Mouse (Mus musculus) heart, embryonic 11.5 days (tissue): ENCODE data around the gene Xlr5a. TPM values are rescaled to one million over a fixed set of nuclear protein-coding genes. Genes with fewer than 3 reads are reported as not detected.
A peak's percentile ranks its signal among the peaks of the same experiment; 100 is the strongest.
"Not testable (repeated sequence)": the region's sequence is repeated elsewhere in the genome, so short reads cannot be mapped to it uniquely, and the experiment has no call there.

Source experiments
- ATAC-seq: fragments of 200-750 bp; cut with Nextera tagmentation; replicated peaks from 2 replicates; pipeline ENCODE4 v1.8.0; 2017; ENCODE audit warnings: moderate library complexity; ENCODE audit not compliant: insufficient number of reproducible peaks, low FRiP score, low TSS enrichment
- H3K27ac ChIP-seq: fragments of 300-500 bp; sonication (generic); 2 replicates; pipeline ENCODE4 v1.5.1; 2014; ENCODE audit warnings: mild to moderate bottlenecking, low read depth, low read length
- H3K27me3 ChIP-seq: fragments of 300-500 bp; sonication (generic); 2 replicates; pipeline ENCODE4 v1.6.1; 2014; ENCODE audit warnings: mild to moderate bottlenecking, low read length, mixed read lengths; ENCODE audit not compliant: control insufficient read depth, insufficient read depth
- H3K36me3 ChIP-seq: fragments of 300-500 bp; sonication (generic); 2 replicates; pipeline ENCODE4 v1.6.1; 2014; ENCODE audit warnings: mild to moderate bottlenecking, low read length, moderate library complexity, mixed read lengths; ENCODE audit not compliant: control insufficient read depth, insufficient read depth
- H3K4me1 ChIP-seq: fragments of 300-500 bp; sonication (generic); 2 replicates; pipeline ENCODE4 v1.6.1; 2014; ENCODE audit warnings: low read length; ENCODE audit not compliant: control insufficient read depth, insufficient read depth
- H3K4me2 ChIP-seq: fragments of 300-500 bp; sonication (generic); 2 replicates; pipeline ENCODE4 v1.6.1; 2014; ENCODE audit warnings: mild to moderate bottlenecking, moderate library complexity
- H3K4me3 ChIP-seq: fragments of 300-500 bp; sonication (generic); 2 replicates; pipeline ENCODE4 v1.5.1; 2014; ENCODE audit warnings: low read depth, low read length
- H3K9ac ChIP-seq: fragments of 300-500 bp; sonication (generic); 2 replicates; pipeline ENCODE4 v1.6.1; 2014; ENCODE audit warnings: mild to moderate bottlenecking, low read depth, low read length, moderate library complexity
- H3K9me3 ChIP-seq: fragments of 300-500 bp; sonication (generic); replicated peaks from 2 replicates; pipeline ENCODE4 v1.6.1; 2016; ENCODE audit warnings: low read length; ENCODE audit not compliant: control insufficient read depth
- WGBS: fragments of 180-500 bp; shearing (Covaris S2); extraction: QIAGEN DNeasy Blood & Tissue Kit; methylation state at CpG from one replicate; pipeline ENCODE4 v1.1.7; 2014; ENCODE audit not compliant: insufficient replicate concordance; 5-methylcytosine and 5-hydroxymethylcytosine counted together
- polyA plus RNA-seq: library from polyadenylated mRNA; unstranded; fragments of >200 nt; fragmentation: Nextera tagmentation; extraction: Ambion mirVana; gene quantifications from 2 replicates; pipeline ENCODE4 v1.2.1, GENCODE M21; 2014

Gene Xlr5a
- polyA plus RNA-seq, 1 experiment from 2014 or later = not detected

DNA sequence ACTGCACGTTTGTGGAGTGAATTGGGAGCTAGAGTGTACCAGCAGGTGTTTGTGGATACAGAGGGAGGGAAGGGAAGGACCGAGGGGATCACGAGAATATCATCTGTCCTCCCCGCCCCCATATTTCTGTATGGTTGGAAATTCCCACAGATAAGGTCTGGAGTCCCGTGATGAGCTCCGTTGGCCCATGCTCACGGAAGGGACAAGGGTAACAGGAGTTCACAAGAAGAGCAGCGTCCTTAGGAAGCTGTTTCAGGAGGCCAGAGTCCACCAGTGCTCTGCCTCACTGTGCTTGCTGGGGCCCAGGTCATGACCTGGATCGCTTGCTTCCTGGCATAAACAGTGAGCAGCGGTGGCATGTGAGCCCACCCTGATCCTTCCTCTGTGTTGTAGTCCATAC lies 3.0 kb upstream of the Xlr5a start:
- H3K27me3 ChIP-seq = not testable (repeated sequence)

DNA sequence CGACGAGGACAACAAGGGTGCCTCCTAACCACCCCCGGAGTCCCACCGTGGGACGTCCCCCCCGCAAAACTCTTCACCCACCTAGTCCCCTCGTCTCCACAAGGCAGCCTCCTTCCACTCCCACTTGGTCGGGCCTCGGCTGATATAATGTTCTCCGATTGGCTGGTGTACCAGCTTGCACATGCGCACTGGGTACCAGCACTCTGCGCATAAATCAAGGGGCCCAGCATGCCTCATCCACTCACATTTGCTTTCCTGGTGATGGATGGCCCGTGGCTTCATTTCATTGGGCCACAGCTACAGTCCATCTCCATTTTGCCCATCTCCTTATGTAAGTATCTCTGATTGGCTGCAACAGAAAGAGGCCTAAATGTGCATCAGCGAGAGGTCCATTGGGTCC lies 27.5 kb downstream of the Xlr5a start, which contains the start of gene Xlr3c:
TSS of gene Xlr3c (minus strand) at position 121 of the 400 bp plus-strand sequence.
- H3K9ac ChIP-seq, H3K4me3 ChIP-seq, H3K4me2 ChIP-seq, H3K36me3 ChIP-seq, H3K9me3 ChIP-seq, H3K27ac ChIP-seq, ATAC-seq, H3K4me1 ChIP-seq, H3K27me3 ChIP-seq: not testable (repeated sequence)
- 83% methylated on average over 14 of the region's 14 CpGs for WGBS

More for the DNA sequence above, 3.0 kb upstream of the Xlr5a start:
- ATAC-seq, H3K36me3 ChIP-seq, H3K9me3 ChIP-seq, H3K9ac ChIP-seq, H3K4me3 ChIP-seq, H3K27ac ChIP-seq, H3K4me2 ChIP-seq, H3K4me1 ChIP-seq: not testable (repeated sequence)
- 66% methylated on average over 7 of the region's 10 CpGs for WGBS

DNA sequence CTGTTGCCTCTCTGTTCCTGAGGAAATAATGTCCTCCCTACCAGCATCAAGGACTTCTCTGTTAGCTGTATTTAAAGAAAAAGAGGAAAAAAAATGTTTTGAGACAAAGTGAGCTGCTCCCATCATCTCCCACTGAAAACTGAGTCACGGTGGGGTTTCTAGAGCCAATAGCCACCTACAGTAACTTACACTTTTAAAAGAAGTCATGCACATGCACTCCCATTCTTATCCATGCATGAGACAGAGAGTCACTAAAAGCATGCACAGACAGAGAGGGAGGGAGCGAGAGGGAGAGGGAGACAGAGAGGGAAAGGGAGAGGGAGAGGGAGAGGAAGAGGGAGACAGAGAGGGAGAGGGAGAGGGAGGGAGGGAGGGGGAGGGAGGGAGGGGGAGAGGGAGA lies 30.3 kb downstream of the Xlr5a start:
- not testable (repeated sequence) for H3K4me1 ChIP-seq, H3K9ac ChIP-seq, H3K4me2 ChIP-seq, ATAC-seq, H3K9me3 ChIP-seq, H3K27me3 ChIP-seq, H3K4me3 ChIP-seq, H3K27ac ChIP-seq, H3K36me3 ChIP-seq
- WGBS = 58% methylated on average over 1 of the region's 2 CpGs

DNA sequence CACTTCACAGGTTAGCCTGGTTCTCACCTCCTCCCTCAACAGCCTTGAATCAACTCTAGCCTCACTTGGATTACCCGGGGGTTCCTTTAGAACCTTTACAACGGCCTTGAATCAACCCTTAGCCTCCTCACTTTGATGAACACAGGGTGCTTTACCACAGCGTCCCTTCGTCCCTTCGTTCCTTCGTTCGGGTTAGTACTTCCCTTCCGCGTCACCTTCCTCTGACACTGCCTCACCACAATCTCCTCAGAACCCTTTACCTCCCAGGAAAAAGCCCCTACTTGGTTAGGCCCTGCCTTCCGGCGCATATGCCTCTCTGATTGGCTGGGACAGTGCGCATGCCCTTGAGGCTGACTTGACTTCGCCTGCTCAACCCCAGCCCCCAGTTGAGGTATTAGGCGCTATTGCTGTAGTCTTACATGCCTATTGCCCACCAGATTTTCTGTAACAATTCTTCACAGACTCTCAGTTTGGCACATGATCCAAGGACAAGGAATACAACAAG lies 49.9 kb downstream of the Xlr5a start, which contains the start of gene Xlr4c:
TSS of gene Xlr4c (minus strand) at position 310 of the 505 bp plus-strand sequence.
- not testable (repeated sequence) for H3K9me3 ChIP-seq
- WGBS = 77% methylated on average over 12 of the region's 14 CpGs

DNA sequence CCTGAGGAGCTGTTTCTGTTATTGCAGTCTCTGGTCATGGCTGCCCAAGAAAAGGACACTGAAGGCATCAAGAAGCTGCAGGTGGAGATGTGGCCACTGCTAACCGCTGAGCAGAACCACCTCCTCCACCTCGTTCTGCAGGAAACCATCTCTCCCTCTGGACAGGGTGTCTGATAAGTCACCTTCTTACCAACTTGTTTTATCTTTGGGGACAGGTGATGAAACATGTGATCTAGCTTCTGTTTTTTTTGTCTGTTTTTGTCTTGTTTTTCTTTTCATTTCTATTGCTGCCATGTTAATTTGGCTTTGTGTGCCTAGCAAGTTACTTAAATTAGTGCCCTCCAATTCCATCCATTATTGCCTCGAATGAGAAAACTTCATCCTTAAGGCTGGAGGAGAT lies 63.5 kb downstream of the Xlr5a start:
- H3K9me3 ChIP-seq = no peaks in the 10 kb centered on the region
- H3K27me3 ChIP-seq = peaks cover 10% of the 10 kb centered on the region
- H3K36me3 ChIP-seq = no peaks in the 10 kb centered on the region
- WGBS = 31% methylated on average over 3 of the region's 3 CpGs
- no peak overlapping the region for H3K27ac ChIP-seq
- peak overlapping the region; percentile 72; the same call in 1 of the 2 replicates for H3K9ac ChIP-seq
- peak overlapping the region; percentile 58 for H3K4me3 ChIP-seq
- no peak for ATAC-seq
- peak overlapping the region; percentile 81 for H3K4me2 ChIP-seq
- no peaks in the 10 kb centered on the region for H3K4me1 ChIP-seq

More for the DNA sequence above, 49.9 kb downstream of the Xlr5a start, which contains the start of gene Xlr4c:
- not testable (repeated sequence) for H3K27me3 ChIP-seq, H3K9ac ChIP-seq, H3K36me3 ChIP-seq, H3K4me1 ChIP-seq, H3K4me3 ChIP-seq, ATAC-seq, H3K27ac ChIP-seq, H3K4me2 ChIP-seq

DNA sequence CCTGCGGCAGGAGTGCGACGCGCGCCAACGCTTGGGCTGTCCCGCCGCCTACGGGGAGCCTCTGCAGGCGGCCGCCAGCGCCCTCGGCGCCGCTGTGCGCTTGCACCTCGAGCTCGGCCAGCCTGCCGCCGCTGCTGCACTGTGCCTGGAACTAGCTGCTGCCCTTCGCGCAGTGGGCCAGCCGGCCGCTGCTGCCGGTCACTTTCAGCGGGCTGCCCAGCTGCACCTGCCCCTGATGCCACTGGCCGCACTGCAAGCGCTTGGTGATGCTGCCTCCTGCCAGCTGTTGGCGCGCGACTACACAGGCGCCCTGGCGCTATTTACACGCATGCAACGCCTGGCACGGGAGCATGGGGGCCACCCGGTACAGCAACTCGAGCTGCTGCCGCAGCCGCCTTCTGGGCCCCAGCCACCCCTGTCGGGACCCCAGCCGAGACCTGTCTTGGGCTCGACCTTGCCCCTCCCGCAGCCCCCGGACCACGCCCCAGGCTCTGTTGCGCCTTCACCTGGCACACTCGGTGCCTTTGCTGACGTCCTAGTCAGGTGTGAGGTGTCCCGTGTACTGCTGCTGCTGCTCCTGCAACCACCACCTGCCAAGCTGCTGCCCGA lies 64.1 kb downstream of the Xlr5a start:
- Histone ChIP-seq H3K9me3 (no peaks in the 10 kb centered on the region), H3K4me1 (no peaks in the 10 kb centered on the region), H3K27ac (peak overlapping the region; percentile 73), H3K36me3 (no peaks in the 10 kb centered on the region), H3K27me3 (peaks cover 10% of the 10 kb centered on the region), H3K9ac (peak overlapping the region; percentile 72), H3K4me2 (peak overlapping the region; percentile 81), H3K4me3 (peak overlapping the region; percentile 58)
- WGBS = 14% methylated on average over 51 of the region's 51 CpGs
- peak; percentile 26; the same call in 1 of the 2 replicates for ATAC-seq

DNA sequence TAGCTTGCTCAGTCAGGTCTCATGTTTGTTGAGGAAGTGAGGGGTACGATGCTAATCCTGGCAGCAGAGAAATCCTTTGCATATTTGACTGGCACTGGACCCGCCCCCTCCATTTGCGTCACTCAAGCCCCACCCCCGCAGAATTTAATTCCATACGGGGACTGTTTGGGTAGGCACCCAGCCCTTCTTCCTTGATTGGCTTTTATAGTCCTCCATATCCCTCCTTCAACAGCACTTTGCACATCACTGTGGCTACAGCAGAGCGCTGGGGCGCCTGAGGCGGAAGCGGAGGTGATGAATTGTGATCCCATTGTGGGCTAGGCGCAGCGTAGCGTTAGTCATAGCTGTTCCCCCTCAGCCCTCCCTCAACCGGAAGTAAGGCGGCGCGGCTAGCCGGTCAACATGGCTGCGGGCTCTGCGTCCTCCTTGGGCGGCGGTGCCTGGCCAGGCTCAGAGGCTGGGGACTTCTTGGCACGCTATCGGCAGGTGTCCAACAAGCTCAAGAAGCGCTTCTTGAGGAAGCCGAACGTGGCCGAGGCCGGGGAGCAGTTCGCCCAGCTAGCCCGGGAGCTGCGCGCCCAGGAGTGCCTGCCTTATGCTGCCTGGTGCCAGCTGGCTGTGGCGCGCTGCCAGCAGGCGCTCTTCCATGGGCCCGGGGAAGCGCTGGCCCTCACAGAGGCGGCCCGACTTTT lies 64.7 kb downstream of the Xlr5a start, which contains the start of gene F8a:
TSS of gene F8a (plus strand) at position 378 of the 692 bp plus-strand sequence.
- no peaks in the 10 kb centered on the region for H3K4me1 ChIP-seq
- peak within 1 kb of the TSS; percentile 58 for H3K4me3 ChIP-seq
- H3K36me3 ChIP-seq = no peaks in the 10 kb centered on the region
- peak within 1 kb of the TSS; percentile 81 for H3K4me2 ChIP-seq
- peak; percentile 89 for ATAC-seq
- peak within 1 kb of the TSS; percentile 72 for H3K9ac ChIP-seq
- peaks cover 10% of the 10 kb centered on the region for H3K27me3 ChIP-seq
- H3K27ac ChIP-seq = peak within 1 kb of the TSS; percentile 73
- WGBS = 10% methylated on average over 35 of the region's 39 CpGs
- H3K9me3 ChIP-seq = no peaks in the 10 kb centered on the region

DNA sequence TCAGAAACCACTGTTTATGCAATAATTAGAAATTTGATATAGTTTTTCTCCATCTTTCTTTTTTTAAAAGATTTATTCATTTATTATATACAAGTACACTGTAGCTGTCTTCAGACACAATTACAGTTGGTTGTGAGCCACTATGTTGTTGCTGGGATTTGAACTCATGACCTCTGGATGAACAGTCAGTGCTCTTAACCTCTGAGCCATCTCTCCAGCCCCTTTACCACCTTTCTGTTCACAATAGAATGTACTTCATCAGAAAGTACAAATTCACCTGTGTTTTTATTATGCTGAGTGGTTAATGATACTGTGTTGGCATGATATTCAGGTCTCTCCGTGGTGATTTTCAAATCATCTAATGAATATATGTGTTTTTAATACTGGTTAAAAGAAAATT lies 67.4 kb downstream of the Xlr5a start:
- H3K4me1 ChIP-seq = no peaks in the 10 kb centered on the region
- 39% methylated on average over 1 of the region's 1 CpGs for WGBS
- no peak overlapping the region for H3K4me2 ChIP-seq
- peaks cover 10% of the 10 kb centered on the region for H3K27me3 ChIP-seq
- no peak overlapping the region for H3K27ac ChIP-seq
- no peak for ATAC-seq
- H3K36me3 ChIP-seq = no peaks in the 10 kb centered on the region
- no peaks in the 10 kb centered on the region for H3K9me3 ChIP-seq
- no peak overlapping the region for H3K9ac ChIP-seq
- no peak overlapping the region for H3K4me3 ChIP-seq
